Mouse (Mus musculus) testis, adult 2 months (tissue): Measurements from ENCODE around the gene Dctn5. TPM values are rescaled to one million over a fixed set of nuclear protein-coding genes. Genes with fewer than 3 reads are reported as not detected.

ENCODE experiments used
- H3K27ac ChIP-seq: fragments of 200-500 bp; 2 replicates; pipeline ENCODE4 v1.5.1; 2012; ENCODE audit warnings: low read depth, low read length; ENCODE audit not compliant: control insufficient read depth, insufficient read depth
- H3K27me3 ChIP-seq: fragments of 200-500 bp; 2 replicates; pipeline ENCODE4 v1.6.1; 2012; ENCODE audit warnings: mild to moderate bottlenecking, low read length, moderate library complexity; ENCODE audit not compliant: control insufficient read depth, insufficient read depth
- H3K36me3 ChIP-seq: fragments of 200-500 bp; 2 replicates; pipeline ENCODE4 v1.6.1; 2012; ENCODE audit warnings: mild to moderate bottlenecking, low read length; ENCODE audit not compliant: control insufficient read depth, insufficient read depth
- H3K4me1 ChIP-seq: fragments of 200-500 bp; 2 replicates; pipeline ENCODE4 v1.6.1; 2012; ENCODE audit warnings: low read length; ENCODE audit not compliant: control insufficient read depth, insufficient read depth
- H3K4me3 ChIP-seq: fragments of 200-500 bp; 2 replicates; pipeline ENCODE4 v1.5.1; 2012; ENCODE audit warnings: low read depth, mild to moderate bottlenecking, low read length, moderate library complexity, mixed read lengths; ENCODE audit not compliant: control insufficient read depth
- CTCF ChIP-seq: fragments of 200-500 bp; IDR thresholded peaks from 2 replicates; pipeline ENCODE4 v1.5.1; 2012; ENCODE audit warnings: low read depth, mild to moderate bottlenecking, inconsistent platforms, low read length, moderate library complexity; ENCODE audit not compliant: control insufficient read depth, insufficient read depth, insufficient replicate concordance
- POLR2A ChIP-seq: fragments of 200-500 bp; IDR thresholded peaks from 2 replicates; pipeline ENCODE4 v1.6.1; 2012; ENCODE audit warnings: low read depth, mild to moderate bottlenecking, inconsistent platforms, low read length, moderate library complexity; ENCODE audit not compliant: control insufficient read depth
- polyA plus RNA-seq: library from polyadenylated mRNA; depleted of rRNA; stranded (reverse); fragments of >200 nt; gene quantifications from 2 replicates; pipeline ENCODE4 v1.2.3, GENCODE M21; 2012; rRNA removed

Gene Dctn5
- polyA plus RNA-seq, 1 experiment, result 33.0 TPM

- no peak overlapping the region for H3K27ac ChIP-seq
- TF ChIP-seq CTCF (no peak), POLR2A (no peak)
- H3K27me3 ChIP-seq, result no peaks in the 10 kb centered on the region
- peaks cover 6% of the 10 kb centered on the region for H3K4me1 ChIP-seq
- H3K36me3 ChIP-seq, result no peaks in the 10 kb centered on the region
- H3K4me3 ChIP-seq, result peak overlapping the region; percentile 25
Observed at GRCm38 (mm10) chr7:122191097-122191496, 58.3 kb downstream of the Dctn5 start.

- TF ChIP-seq CTCF (no peak), POLR2A (no peak)
- H3K27me3 ChIP-seq, result no peaks in the 10 kb centered on the region
- H3K4me1 ChIP-seq, result peaks cover 11% of the 10 kb centered on the region
- H3K36me3 ChIP-seq, result no peaks in the 10 kb centered on the region
- H3K27ac ChIP-seq, result no peak overlapping the region
- H3K4me3 ChIP-seq, result no peak overlapping the region
Observed at GRCm38 (mm10) chr7:122193919-122194318, 61.1 kb downstream of the Dctn5 start.

- peak overlapping the region; percentile 62 for H3K27ac ChIP-seq
- peaks cover 5% of the 10 kb centered on the region for H3K4me1 ChIP-seq
- H3K36me3 ChIP-seq, result no peaks in the 10 kb centered on the region
- TF ChIP-seq CTCF (no peak), POLR2A (peak; percentile 27; the same call in 1 of the 2 replicates)
- no peaks in the 10 kb centered on the region for H3K27me3 ChIP-seq
- H3K4me3 ChIP-seq, result peak overlapping the region; percentile 86
Observed at GRCm38 (mm10) chr7:122196771-122197170, 63.9 kb downstream of the Dctn5 start.

- Histone ChIP-seq H3K4me3 (no peak overlapping the region; the same call in 1 of the 2 replicates), H3K4me1 (peaks cover 5% of the 10 kb centered on the region), H3K36me3 (no peaks in the 10 kb centered on the region), H3K27me3 (no peaks in the 10 kb centered on the region), H3K27ac (no peak overlapping the region)
- TF ChIP-seq POLR2A (no peak), CTCF (no peak)
Observed at GRCm38 (mm10) chr7:122197306-122197705, 64.5 kb downstream of the Dctn5 start.

Other genes starting within 250 kb of the Dctn5 start
- gene Cog7, start 151.3 kb upstream of the Dctn5 start, polyA plus RNA-seq, result 37.9 and 45.1 TPM in 2 replicates
- 4.8 and 7.9 TPM in 2 replicates for gene Gga2, start 111.8 kb upstream of the Dctn5 start, polyA plus RNA-seq
- 11.4 and 12.6 TPM in 2 replicates for gene Ubfd1, start 65.9 kb upstream of the Dctn5 start, polyA plus RNA-seq
- 5.9 and 6.3 TPM in 2 replicates for gene Ears2, start 65.8 kb upstream of the Dctn5 start, polyA plus RNA-seq
- 55.4 and 101 TPM in 2 replicates for gene Ndufab1, start 31.2 kb upstream of the Dctn5 start, polyA plus RNA-seq
- 3.5 and 4.8 TPM in 2 replicates for gene Palb2, start 56 bp upstream of the Dctn5 start, polyA plus RNA-seq
- 52.8 and 62.3 TPM in 2 replicates for gene Plk1, start 26.4 kb downstream of the Dctn5 start, polyA plus RNA-seq
- 0.17 and 0.19 TPM in 2 replicates for gene Ern2, start 53.2 kb downstream of the Dctn5 start, polyA plus RNA-seq
- gene Chp2, start 86.5 kb downstream of the Dctn5 start, polyA plus RNA-seq, result 9.2 and 13.4 TPM in 2 replicates
- gene Prkcb, start 155.7 kb downstream of the Dctn5 start, polyA plus RNA-seq, result 3.4 and 4.2 TPM in 2 replicates